Mouse (Mus musculus) liver, adult 2 months (tissue): Measurements from ENCODE around the gene Fgfr2.

Experiments used
- CTCF ChIP-seq: fragments of 200-500 bp; IDR thresholded peaks from 2 replicates; pipeline ENCODE4 v1.5.1; 2011; ENCODE audit warnings: low read depth, low read length, control low read depth
- POLR2A ChIP-seq: fragments of 200-500 bp; IDR thresholded peaks from 2 replicates; pipeline ENCODE4 v1.6.1; 2011; ENCODE audit warnings: low read length, control low read depth; ENCODE audit not compliant: insufficient read depth; ENCODE audit errors: extremely low read depth

- TF ChIP-seq CTCF (no peak), POLR2A (no peak)
Measured at GRCm38 (mm10) chr7:130935793-130936471, 2187.2 kb downstream of the Fgfr2 start, which contains the start of gene Htra1.
